Mouse (Mus musculus) spleen, adult 2 months (tissue): ENCODE data around the gene Dock3.

Experiments used
- CTCF ChIP-seq: fragments of 200-500 bp; IDR thresholded peaks from 2 replicates; pipeline ENCODE4 v1.5.1; 2011; ENCODE audit warnings: mild to moderate bottlenecking, inconsistent platforms; ENCODE audit not compliant: insufficient read depth, insufficient read length, insufficient replicate concordance; ENCODE audit errors: extremely low read depth
- POLR2A ChIP-seq: fragments of 200-500 bp; IDR thresholded peaks from 2 replicates; pipeline ENCODE4 v1.6.1; 2011; ENCODE audit warnings: low read depth, low read length, inconsistent platforms

- TF ChIP-seq POLR2A = no peak
- TF ChIP-seq CTCF = no peak
Observed at GRCm38 (mm10) chr9:107231539-107232139, at the start of gene Dock3.
